Mouse (Mus musculus) thymus, postnatal 36 days (tissue): Measurements from ENCODE around the gene Kirrel.

Experiments
- DNase-seq, 2 experiments: peaks; one replicate each; pipeline ENCODE4 v3.0.0; 2022; ENCODE audit warnings: mixed read lengths in 2 of 2

Kirrel gene

DNA sequence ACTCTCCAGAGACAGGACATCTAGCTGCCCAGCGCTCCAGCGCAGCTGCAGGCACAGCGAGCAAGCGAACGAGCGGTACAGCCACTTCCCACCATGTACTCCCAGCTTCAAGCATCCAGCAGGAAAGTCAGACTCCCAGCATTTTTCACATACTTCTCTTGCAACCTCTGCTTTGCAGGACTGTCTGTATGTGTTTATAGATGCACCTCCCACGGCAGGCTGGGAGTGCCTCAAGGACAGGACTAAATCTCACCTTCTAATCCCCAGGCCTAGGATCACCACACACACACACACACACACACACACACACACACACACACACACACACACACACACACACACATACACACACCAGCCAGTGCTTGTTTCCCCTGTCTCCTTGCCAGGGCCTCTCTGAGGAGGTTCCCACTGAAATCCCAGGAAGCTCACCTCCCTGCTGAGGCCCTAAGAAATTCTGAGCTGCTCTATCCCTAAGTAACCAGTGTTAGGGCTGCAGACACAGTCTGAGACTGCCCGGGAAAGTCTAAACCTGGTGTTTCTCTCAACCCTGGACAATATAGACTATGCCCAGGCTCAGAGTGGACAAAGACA lies 9.2 kb downstream of the Kirrel start:
- no peak for DNase-seq

DNA sequence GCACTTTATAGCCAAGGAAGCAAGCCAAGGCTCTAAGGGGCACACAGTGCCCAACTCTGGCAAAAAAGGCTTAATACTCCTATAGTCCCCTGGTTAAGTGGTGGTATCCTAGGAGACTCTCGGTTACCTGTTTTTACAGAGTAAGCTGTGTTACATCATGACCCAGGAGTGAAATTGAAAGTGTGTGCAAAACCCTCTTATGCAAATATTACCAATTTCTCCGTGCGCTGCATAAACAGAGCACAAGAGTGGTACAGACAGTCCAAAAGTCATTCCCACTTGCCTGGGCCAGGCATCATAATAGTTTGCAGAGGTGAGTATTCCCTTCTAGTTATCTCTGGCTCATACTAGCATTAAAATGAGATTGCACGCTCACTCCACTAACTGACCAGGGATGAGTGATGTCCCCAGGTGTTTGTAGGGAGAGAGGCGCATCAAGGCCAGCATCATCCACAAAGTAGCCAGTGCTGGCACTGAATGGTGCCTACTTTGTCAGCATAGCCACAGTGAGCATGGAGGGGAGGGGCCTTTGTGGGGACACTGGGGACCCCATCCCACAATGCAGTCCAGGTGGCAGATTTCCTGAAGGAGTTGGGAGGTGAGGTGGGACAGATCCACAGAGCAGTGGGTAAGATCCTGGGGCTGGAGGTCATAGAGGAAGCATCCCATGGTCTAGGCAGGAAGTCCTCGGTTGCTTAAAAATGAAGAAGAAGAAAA lies 10.3 kb downstream of the Kirrel start:
- DNase-seq, result no peak

DNA sequence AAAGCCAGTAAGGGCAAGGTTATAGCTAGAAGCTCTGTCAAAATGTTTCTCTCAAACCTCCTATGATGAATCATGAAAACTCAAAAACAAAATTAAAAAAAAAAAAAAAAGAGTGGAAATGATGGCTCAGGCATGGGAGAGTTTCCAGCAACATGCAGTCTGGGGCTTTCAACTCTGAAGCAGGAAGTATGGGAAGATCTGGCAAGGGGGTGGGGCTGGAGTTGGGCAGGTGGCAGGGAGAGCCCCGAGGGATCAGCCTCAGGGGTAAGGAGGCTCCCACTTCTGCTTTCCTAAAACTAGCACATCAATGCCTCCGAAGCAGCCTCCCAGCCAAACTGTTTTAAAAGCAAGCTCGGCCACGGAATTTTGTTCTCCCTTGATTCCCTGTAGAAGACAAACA lies 11.4 kb downstream of the Kirrel start:
- no peak for DNase-seq

DNA sequence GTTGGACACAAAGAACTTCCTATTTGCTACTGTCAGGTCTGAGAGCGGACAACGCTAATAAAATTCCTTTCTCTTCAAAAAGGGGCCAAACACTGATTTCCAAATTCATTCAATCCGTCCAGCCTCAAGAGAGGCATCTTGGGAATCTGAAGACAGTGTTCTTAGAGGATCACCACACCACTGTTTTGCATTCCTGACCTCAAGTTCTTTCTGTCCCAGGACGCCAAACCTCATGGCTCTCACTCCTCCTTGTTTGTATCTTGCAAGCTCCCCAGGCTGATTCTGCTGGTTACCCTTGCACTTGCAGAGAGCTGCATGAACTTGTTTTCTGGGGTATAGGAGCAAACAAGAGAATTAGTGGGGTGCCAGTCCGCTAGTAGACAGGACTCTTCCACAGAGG lies 12.2 kb downstream of the Kirrel start:
- no peak for DNase-seq

DNA sequence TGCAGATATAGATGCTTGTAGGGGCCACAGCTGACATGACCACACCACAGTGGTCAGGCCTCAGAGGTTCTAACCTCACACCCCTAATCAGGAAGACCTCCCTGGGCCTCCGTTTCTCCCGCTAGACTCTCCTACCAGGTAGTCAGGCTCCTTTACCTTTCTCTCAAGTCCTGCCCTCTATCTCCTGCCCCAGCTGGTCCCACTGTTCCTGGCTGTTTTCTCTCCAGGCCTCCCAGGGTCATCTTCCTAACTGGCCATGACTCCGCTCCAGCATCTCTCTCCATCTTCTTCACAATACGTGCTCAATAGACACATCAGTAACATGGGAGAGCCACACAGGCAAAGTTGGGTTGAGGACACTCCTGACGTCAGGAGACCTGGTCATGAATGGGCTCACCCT lies 12.9 kb downstream of the Kirrel start:
- no peak for DNase-seq

DNA sequence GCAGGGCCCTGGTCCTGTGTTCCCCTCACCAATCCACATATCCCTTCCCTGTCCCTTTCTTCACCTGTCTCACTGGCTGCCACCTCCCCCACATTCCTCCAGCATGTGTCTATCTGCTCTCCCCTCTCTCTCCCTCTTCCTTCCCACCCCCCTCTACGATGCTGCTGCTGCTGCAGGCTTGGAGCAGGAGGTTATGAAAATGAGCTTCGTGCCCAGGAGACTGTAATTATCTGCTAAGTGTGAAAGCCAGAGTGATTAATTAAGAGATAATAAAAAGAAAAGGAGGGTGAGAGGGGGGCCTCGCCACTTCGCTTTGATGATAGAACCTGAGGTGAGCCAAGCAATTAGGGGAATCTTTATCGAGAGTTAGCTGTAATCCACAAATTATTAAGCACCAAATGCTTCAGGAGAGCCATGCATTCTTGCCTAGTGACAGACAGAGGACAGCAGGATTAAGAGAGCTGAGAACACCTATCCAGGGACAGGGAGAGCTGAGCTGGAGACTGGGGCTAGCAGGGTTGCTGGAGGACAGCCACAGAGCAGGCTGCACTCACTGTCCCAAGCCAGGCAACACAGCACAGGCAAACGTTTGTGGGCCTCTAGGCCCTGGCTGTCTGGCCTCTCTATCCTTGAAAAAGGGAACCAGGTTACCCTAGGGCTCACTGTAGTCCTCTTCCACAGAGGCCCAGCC lies 13.6 kb downstream of the Kirrel start:
- no peak for DNase-seq

DNA sequence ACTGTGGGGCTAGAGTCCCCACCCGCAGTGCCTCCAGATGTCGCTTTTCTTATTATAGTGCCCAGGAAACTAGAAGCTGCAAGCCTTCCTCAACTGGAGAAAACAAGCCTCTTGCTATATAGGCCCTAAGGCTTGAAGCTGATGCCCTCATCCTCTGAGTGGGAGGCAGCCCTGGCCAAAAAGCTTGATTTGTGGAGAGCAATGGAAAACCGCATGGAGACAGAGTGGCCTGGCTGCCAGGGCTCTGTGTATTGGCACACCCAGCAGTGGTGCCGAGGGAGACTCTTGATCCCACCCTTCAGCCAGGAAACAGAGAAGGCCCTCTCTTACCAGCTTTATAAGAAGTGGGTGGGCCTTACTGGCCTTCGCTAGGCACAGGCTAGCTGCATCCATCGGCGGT lies 15.4 kb downstream of the Kirrel start:
- DNase-seq, result no peak

DNA sequence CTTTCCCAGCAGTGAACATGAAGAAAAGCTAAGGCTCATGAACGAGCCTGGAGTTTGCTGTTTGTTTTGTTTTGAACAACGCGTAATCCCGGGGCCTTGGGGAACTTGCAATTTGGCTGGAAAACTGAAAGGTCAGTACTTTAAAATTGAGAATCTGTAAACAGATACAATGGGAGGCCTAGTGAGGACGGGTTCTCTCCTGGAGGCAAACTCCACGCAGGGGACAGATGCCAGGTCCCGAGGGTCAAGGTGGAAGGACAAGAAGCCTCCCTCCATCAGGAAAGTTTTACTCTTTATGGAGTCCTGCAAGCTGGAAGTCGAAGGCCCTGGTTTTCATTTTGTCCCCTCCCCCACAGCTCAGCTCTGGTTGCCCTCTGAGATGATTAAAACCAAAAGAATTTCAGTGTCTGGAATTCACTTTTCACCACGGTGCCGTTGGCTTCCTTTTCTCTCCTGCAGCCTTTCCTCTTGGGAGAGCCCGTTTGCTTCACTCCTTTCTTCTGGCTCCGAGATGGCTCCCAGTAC lies 16.7 kb downstream of the Kirrel start:
- no peak for DNase-seq

DNA sequence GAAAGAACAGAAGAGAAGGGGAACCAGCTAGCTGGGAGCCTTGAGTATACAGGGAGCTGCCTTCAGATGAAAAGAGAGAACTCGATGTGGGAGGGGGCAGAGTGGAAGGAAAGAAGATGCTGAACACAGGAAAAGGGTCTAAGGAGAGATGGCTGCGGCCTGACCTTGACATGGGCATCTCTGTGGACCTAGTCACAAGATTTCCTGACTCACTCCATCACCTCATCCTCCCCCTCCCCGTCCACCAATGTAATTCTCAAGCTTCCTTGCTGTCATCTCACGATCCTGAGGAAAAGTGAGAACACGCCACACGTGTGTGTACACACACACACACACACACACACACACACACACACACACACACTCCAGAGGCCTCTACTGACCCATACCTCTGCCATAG lies 17.2 kb downstream of the Kirrel start:
- DNase-seq, result no peak

DNA sequence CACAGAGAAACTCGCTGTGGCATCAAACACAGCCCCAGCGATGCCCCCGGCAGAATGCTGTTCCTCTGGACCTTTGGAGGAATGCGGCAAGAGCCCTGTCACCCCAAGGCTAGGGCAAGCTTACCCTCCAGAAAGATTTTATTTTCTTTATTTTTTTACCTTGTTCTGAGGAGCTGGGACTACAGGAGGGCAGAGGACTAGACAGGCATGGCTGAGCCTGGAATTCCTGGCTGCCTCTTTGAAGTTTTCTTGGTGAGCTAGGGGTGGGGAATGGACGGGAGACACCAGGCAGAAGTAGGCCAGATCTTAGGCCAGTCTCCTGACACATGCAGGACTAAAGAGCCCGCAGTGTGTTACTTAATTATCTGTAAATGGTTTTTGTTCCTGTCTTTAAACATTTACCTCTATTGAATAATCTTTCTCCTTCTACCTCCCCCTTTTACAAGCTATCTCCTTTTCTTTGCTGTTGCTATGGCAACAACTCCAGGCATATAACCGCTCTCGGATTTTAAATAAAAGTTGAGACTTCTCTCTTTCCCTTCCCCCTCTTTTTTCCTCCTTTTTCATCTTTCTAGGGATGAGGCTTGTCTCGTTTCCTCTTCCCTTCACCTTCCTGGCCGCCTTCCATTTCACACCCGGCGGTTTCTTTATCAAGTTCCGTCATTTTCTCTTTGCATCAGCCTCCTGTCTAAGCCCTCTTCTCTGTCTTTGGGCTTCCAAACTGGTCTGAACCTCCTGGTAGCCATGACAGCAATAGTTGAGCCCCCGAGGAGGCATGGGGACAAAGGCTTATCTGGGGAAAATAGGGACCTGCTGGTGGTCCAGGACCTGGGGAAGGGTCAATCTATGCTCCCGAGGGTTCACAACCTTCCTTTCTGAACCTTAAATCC lies 19.9 kb downstream of the Kirrel start:
- no peak for DNase-seq

DNA sequence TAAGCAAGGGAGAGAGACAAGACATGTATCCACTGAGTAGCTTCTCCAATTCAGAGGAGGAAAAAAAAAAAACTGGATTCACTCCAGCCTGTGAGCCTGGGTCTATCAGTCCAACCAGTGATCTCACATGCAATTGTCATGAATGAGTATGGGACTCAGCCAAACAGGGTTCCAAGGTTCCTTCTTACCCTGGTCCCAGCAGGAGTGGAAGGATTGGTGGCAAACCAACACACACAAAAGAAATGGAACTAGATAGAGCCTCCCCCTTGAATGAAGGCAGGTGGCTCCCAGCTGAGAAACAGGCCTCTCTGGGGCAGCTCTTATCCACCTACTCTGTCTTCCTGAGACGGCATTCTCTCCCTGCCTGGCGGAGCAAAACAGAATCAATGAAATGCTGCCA lies 21.5 kb downstream of the Kirrel start:
- DNase-seq, result no peak

DNA sequence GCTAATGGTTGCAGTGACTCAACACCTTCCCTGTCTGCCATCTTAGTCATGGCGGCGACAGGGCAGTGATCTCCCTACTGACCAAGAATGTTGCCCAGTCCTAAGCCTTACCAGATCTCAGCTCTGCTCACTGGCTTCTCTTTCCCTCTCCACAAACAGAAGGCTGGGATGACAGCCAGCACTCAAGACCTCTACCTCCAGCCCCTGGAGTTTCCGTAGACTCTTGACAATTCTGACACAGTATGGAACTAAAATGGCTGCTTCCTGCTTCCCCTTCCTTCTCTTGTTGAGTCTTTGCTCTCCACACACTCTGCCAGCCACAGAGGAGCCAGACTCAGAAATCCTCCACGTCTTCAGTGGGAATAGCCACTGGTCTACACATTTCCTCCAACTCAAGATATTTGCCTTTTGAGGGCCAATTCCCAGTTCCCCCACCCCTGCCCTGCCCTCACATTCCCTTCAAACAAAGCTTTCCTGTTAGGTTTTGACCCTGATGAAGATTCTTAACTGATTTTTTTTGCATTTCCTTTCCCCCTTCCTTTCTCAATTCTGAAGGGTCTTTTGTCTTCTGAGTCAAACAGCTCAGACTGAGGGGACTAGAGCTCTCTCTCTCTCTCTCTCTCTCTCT lies 22.3 kb downstream of the Kirrel start:
- DNase-seq, result no peak

DNA sequence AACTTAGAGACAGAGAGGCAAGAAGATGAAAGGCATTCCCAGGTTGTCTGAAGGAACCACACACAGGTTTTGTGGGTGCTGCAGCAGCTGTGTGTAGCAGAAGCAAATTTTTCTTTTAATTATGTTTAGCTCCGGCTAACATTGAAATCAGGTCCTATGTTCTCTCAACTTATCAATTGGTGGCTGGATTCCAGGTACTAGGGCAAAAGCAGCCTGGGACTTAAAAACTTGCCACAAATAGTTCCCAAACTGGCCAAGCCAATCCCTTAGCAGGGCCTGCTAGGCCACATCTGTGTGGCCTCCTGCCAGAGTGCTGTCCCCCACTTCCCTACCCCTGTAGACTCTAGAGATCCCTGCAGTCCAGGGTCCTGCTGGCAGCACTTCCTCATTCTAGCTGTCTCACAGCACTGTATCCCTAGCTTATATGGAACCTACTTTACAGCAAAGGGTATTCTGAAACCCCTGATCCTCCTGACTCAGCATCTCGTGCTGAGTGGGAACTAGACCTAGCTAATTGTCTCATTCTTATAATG lies 23.2 kb downstream of the Kirrel start:
- DNase-seq, result no peak

DNA sequence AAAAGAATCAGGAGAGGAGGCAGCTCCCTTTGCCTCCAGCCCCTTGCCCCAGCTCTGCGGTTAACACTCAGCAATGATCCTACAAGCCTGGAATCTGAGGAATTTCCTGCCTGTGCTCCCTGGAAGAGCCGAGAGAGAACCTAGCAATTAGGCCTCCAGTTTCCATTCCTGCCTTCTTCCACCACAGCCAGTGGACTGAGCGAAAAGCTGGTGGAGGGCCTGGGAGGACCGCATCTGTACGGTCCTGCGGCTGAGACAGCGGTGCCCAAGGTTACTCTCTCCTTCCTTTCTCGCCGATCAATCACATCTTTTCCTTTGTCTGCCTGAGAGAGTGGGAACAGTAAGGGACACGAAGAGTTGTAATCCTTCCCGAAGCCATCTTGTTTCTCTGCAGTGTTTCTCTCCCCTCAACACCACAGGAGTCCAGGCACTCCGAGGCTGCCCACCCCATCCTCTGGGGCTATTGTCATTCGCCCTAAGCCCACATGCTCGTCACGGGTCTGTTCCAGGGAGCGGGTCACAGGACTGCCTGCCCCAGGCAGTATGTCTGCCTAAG lies 23.8 kb downstream of the Kirrel start:
- DNase-seq, result no peak

DNA sequence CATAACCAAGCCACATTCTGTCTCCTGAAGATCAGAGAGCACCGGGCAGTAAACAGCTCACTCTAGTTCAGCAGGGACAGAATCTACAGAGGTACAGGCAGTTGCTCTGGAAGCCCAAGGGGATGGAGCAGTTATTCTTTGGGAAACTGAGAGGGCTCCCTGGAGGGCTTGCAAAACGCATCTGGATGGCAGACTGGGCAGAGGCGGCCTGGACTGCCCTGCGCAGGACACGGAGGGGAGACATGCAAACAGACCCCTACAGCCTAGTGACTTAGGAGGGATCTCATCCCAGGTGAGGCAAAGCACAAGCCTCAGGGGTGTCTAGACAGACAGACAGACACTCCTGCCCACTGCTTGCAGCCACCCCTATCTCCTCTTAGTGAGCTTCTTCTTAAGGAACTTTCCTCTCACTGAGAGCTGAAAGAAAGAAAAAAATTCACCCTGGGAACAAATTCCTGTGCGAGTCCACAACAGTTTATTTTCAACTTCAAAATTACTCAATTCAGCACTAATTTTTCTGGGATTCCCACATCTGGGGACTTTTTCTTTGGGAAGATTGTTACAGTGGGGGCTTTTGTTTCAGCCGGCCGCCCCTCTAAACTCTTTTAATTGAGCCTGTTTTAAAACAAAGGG lies 24.4 kb downstream of the Kirrel start:
- DNase-seq, result no peak

DNA sequence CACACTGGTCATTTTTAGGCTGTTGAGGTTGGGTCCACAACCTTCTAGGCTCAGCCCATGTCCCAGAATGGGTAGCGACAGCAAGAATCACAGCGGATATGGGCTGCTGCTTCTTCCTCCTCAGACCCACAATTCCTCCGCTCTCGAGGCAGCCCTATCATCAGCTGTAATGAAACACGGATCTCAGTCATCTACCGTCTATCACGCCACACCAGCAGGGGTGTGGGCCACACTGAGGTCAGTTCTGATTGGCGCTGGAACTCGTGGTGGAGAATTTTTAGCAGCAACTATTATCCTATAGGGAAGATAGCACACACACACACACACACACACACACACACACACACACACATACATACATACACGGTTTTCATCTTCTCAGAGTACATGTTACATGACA lies 25.1 kb downstream of the Kirrel start:
- DNase-seq, result no peak

DNA sequence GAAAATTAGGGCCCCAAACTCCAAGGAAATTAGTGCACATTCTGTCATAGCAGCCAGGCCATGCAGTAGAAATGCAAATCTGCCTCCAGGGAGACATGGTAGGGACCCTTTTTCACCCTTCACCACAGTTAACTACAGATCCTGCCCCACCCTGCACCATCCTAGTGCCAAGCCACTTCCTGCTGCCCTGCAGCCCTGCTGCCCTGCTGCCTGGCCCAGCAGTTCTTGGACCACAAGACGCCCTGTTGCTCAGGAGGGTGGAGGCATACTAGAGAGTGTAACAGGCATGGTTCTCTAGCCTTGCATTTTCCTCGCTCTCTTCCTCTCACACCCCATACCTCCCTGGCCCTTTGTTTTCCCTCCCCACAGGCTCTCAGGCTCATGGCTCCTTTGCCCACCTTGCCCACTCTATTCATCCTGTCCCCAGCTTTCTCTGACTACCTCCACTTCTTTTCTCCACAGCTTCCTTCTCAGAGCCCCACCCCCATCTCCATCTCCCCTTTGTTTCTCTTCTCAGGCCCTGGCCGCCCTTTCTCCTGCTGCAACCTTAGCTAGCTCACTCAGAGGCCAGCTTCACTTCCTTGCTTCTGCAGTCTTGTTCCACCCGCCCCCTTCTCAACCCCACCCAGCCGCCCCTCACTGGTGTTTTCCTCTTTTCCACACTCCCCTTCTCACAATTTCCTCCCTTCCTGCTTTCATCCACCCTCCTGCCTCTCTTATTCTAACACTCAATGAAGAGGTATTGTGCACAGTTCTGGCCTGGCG lies 29.9 kb downstream of the Kirrel start:
- no peak for DNase-seq

DNA sequence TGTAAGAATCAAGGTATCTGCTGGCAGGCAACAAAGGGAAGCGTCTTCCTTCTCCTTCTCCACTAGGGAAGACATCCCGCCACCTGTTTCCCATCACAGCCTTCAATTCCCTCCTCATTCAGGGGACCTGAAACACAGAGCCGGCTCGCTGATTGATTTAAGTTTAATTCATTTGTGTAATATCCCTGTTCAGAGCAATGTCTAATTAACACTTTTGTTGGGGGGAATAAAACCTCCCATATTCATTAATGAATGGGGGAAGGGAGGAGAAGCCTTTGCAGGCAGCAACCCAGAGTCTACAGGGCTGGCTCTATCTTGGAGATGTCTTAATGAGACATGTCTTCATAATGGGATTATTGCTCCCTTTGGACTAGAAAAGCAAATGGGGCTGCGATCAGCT lies 34.3 kb downstream of the Kirrel start:
- no peak for DNase-seq

DNA sequence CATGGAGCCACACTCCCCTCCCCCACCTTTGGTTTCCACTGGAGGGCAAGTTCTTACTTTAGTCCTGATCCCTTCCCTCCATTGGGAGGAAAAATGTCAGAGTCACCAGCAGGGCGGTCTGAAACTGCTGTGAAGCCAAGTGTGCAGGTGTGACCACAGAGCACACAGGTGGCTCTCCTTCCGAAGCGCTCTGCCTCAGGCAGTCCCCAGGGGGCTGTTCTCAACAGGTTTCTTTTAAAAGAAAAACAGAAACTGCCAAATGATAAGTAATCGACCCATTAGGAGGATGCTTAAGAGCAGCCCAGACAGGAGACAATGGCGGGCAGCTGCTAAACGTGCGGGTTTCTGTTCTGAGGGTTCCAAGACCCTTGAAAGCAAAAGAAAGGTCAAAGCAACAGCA lies 37.8 kb downstream of the Kirrel start:
- DNase-seq, result peak; percentile 22 to 57

DNA sequence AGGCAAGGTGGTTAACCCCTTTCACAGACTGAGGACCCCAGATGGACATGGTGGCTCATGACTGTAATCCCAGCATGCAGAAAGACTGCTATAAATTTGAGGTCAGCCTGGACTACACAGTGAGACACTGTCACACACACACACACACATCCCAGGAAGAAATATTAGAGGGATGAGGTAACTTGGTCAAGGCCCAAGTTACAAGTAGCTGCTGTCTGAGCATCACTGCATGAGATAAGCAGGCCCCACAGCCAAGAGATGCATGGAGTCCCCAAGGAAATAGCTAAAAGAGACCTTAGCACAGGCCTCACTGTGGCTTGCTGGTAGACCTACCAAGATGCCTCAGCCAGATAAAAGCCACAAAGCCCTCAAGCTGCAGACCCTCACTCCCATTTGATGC lies 39.6 kb downstream of the Kirrel start:
- DNase-seq, result no peak
